Mouse (Mus musculus) E14TG2a.4 (cell line): ENCODE data around the gene Cfap97.

Experiments
- CTCF ChIP-seq: conservative IDR thresholded peaks from 2 replicates; pipeline ENCODE4 v1.5.1; 2014; ENCODE audit warnings: low read length
- NANOG ChIP-seq: IDR thresholded peaks from 2 replicates; pipeline ENCODE4 v1.6.1; 2014; ENCODE audit warnings: borderline replicate concordance, low read length, mixed read lengths
- POU5F1 ChIP-seq: IDR thresholded peaks from 2 replicates; pipeline ENCODE4 v1.6.1; 2014; ENCODE audit warnings: low read length, borderline replicate concordance

GRCm38 (mm10) chr8:46213971-46214480 lies 62.5 kb downstream of the Cfap97 start:
- TF ChIP-seq CTCF (no peak), NANOG (peak; percentile 94), POU5F1 (no peak)
